Mouse (Mus musculus): Measurements from ENCODE around the gene Ccdc158. TPM values are rescaled to one million over a fixed set of nuclear protein-coding genes. Genes with fewer than 3 reads are reported as not detected.

Ccdc158 gene
- polyA plus RNA-seq, 1 experiment, result not detected

DNA sequence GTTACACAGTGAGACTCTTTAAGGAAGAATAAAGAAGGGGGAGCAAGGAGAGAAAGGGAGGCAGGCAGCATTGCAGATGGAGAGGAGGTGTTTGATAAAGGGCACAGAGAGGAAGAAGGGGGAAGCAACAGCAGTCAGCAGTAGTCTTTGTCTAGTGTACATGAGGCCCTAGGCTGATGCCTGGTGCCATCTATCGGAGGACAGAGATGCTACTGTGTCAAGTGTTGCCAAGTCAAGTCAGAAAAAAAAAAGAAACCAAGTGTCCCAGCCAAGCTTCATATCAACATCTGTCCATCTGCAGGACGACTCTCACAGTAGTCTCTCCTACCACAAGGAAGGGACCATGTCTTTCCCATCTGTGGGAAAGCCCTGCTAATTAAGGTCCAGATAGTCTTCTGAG is 10.8 kb downstream of the Ccdc158 start:
- TF ChIP-seq GATA1 (IDR thresholded peaks at IDR 0.05; ENCODE audit: low read length), result no peak

DNA sequence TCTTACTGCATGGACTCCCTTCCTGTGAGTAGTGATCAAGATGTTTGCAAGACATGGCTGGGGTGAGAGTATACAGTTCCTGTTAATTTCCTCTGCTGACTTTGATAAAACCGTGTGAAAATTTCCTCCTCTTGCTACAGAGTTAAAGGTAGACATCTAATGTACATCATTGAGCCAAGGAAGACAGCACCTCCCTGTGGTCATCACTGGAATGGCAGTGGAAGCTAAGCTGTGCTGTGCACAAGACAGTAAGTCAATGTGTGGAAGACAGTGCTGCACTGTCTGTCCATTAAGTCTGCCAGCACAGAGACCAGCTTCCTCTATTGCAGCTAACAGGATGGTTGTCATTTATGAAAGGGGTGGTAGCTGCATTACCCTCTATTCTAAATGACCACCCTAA is 18.8 kb downstream of the Ccdc158 start:
- TF ChIP-seq GATA1 (IDR thresholded peaks at IDR 0.05; ENCODE audit: low read length), result no peak

- no peak for TF ChIP-seq GATA1 (IDR thresholded peaks at IDR 0.05; ENCODE audit: low read length)
Observed at GRCm38 (mm10) chr5:92640861-92641260, 34.2 kb downstream of the Ccdc158 start.

- no peak for TF ChIP-seq GATA1 (IDR thresholded peaks at IDR 0.05; ENCODE audit: low read length)
Observed at GRCm38 (mm10) chr5:92635891-92636290, 39.2 kb downstream of the Ccdc158 start.

GRCm38 (mm10) chr5:92634916-92635315 is 40.2 kb downstream of the Ccdc158 start:
- TF ChIP-seq GATA1 (IDR thresholded peaks at IDR 0.05; ENCODE audit: low read length), result no peak

GRCm38 (mm10) chr5:92633526-92633925 is 41.5 kb downstream of the Ccdc158 start:
- TF ChIP-seq GATA1 (IDR thresholded peaks at IDR 0.05; ENCODE audit: low read length), result no peak

DNA sequence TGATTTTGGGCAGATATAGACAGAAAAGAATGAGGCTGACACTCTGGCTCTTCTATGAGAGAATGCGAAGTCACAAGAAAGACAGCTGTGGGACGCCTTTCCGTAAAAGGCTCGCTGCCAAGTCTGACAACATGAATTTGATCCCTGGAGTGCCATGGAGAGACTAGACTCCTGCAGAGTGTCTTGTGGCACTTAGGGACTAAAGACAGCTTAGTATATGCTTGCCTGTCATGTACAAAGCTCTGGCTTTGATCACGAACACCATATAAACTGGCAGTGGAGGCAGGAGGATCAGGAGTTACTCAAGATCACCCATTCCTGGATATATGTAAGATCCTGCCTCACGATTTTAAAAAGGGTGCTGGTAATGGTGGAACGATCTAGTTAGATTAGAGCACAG is 47.2 kb downstream of the Ccdc158 start:
- TF ChIP-seq GATA1 (IDR thresholded peaks at IDR 0.05; ENCODE audit: low read length), result no peak

- TF ChIP-seq GATA1 (IDR thresholded peaks at IDR 0.05; ENCODE audit: low read length), result no peak
Observed at GRCm38 (mm10) chr5:92621883-92622282, 53.2 kb downstream of the Ccdc158 start.

- no peak for TF ChIP-seq GATA1 (IDR thresholded peaks at IDR 0.05; ENCODE audit: low read length)
Observed at GRCm38 (mm10) chr5:92612756-92613155, 62.3 kb downstream of the Ccdc158 start.

- no peak for TF ChIP-seq GATA1 (IDR thresholded peaks at IDR 0.05; ENCODE audit: low read length)
Observed at GRCm38 (mm10) chr5:92607492-92608229, 67.4 kb downstream of the Ccdc158 start.

DNA sequence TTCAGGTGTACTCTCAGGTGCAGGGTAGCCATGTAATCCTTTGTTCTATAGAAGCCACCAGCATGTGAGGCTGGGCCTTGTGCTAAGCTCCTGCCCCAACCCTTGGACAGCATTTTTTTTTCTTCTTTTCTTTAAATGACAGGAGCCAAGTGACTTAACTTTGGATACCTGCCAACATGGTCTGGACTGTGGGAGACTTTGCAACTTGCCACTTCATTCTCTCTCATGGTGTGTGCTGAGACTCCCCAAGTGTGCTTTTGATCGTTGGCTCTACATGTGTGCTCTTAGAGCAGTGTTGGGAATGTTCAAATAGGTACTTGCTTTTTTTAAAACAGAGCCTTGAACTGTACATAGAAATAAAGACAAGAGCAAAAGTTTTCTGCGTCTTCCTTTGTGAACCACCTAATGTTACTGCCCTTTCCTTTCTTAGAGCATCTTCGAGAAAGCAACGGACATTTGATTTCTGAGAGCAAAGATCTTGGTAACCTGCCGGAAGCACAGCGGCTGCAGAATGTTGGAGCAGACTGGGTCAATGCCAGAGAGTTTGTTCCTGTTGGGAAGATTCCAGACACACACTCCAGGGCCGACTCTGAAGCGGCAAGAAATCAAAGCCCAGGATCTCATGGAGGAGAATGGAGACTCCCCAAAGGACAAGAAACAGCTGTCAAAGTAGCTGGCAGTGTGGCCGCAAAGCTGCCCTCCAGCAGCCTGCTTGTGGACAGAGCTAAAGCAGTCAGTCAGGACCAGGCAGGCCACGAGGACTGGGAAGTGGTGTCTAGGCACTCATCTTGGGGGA is 70.4 kb downstream of the Ccdc158 start:
- TF ChIP-seq GATA1 (IDR thresholded peaks at IDR 0.05; ENCODE audit: low read length), result no peak

GRCm38 (mm10) chr5:92602691-92603690 is 72.1 kb downstream of the Ccdc158 start, which contains the start of gene Stbd1:
Gene Stbd1 (plus strand): TSS chr5:92603041.
- no peak for TF ChIP-seq GATA1 (IDR thresholded peaks at IDR 0.05; ENCODE audit: low read length)

- no peak for TF ChIP-seq GATA1 (IDR thresholded peaks at IDR 0.05; ENCODE audit: low read length)
Observed at GRCm38 (mm10) chr5:92599030-92599429, 76.0 kb downstream of the Ccdc158 start.

DNA sequence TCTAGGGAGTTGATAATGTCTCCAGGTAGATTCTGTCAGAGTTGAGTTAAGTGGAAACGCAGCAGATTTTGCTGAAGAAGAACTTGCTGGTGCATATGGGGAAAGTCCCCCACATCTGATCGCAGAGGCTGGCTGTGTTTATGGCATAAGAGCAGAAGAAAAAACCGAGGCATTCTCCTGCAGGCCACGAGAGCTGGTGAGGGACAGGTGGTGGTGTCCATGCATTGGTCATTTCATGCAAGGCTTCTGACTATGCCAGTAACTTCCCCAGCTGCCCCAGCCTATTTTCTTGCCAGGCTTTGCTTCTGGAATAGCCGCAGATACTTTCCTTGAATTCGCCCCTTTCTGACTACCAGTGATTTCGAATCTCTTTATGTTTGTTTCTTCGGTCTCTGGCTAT is 78.2 kb downstream of the Ccdc158 start:
- TF ChIP-seq GATA1 (IDR thresholded peaks at IDR 0.05; ENCODE audit: low read length), result no peak

DNA sequence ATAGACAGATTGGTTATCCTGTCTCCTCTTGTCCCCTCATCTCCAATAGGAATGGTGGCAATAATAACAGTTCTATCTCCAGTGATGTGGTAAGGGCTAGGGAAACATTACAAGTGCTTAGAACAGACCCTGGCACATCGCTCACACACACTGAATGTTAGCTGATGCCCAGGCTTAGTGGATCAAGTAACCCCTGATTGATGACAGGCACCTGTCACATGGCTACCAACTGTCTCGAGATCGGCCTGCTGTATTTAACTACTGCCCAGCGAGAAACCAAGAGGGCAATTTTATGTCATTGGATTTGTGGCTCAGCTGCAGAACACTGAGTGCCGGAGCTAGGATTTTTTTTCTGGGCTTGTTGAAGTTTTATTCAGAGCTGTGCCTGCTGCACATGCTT is 80.0 kb downstream of the Ccdc158 start:
- no peak for TF ChIP-seq GATA1 (IDR thresholded peaks at IDR 0.05; ENCODE audit: low read length)

All from G1E-ER4 (cell line).